Mouse (Mus musculus): Measurements from ENCODE around the gene Iqcn. TPM values are rescaled to one million over a fixed set of nuclear protein-coding genes. Genes with fewer than 3 reads are reported as not detected.

The Iqcn gene
- polyA plus RNA-seq, 1 experiment from 2014 or later: not detected

DNA sequence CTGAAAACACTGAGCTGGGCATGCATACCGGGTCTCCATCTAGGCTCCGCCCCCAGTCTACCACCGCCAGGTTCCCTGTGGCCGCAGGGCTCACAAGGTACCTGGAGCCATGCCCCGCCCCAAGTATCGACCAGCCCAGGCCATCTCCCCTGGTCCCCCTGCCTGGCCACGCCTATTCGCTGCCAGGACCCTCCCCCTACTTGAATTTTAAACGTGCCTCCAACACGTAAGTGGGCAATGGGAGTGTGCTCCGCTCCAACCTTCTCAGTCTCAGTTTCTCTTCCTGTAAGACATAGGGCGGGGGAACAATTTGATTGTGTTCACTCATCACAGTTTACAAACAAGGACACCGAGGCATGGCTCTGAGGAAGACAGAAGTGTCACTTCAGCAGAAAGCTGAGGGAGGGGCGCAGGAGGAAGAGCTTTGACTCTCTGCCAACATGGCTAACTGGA is 43.0 kb upstream of the Iqcn start, which contains the start of gene Pgpep1:
Gene Pgpep1 (minus strand): TSS at position 116 of the 453 bp plus-strand sequence.
- Histone ChIP-seq H3K27me3 (ENCODE audit: control insufficient read depth, insufficient read depth, low read length) (no peaks in the 10 kb centered on the region), H3K36me3 (ENCODE audit: control insufficient read depth, insufficient read depth, low read length) (no peaks in the 10 kb centered on the region), H3K4me1 (ENCODE audit: control insufficient read depth, insufficient read depth, low read length) (peaks cover 24% of the 10 kb centered on the region), H3K9ac (ENCODE audit: low read length) (peak within 1 kb of the TSS; percentile 95), H3K27ac (ENCODE audit: low read depth, low read length) (peak within 1 kb of the TSS; percentile 96), H3K4me3 (ENCODE audit: low read depth, low read length) (peak within 1 kb of the TSS; percentile 85), H3K4me2 (ENCODE audit: low read depth) (peak within 1 kb of the TSS; percentile 90), H3K9me3 (ENCODE audit: control insufficient read depth, low read length) (no peaks in the 10 kb centered on the region)
- WGBS: 4% methylated on average over 14 of the region's 14 CpGs
- peak; percentile 18; the same call in 1 of the 2 replicates for ATAC-seq (ENCODE audit: insufficient read depth, low FRiP score, low TSS enrichment)
- peak; percentile 47 for DNase-seq (ENCODE audit: low spot score)

GRCm38 (mm10) chr8:70663691-70664090 is 39.6 kb upstream of the Iqcn start:
- H3K4me1 ChIP-seq (ENCODE audit: control insufficient read depth, insufficient read depth, low read length): peaks cover 9% of the 10 kb centered on the region
- no peaks in the 10 kb centered on the region for H3K36me3 ChIP-seq (ENCODE audit: control insufficient read depth, insufficient read depth, low read length)
- no peaks in the 10 kb centered on the region for H3K27me3 ChIP-seq (ENCODE audit: control insufficient read depth, insufficient read depth, low read length)
- H3K4me2 ChIP-seq (ENCODE audit: low read depth): no peak overlapping the region
- DNase-seq (ENCODE audit: low spot score) (no peak), ATAC-seq (ENCODE audit: insufficient read depth, low FRiP score, low TSS enrichment) (no peak)
- no peak overlapping the region for H3K9ac ChIP-seq (ENCODE audit: low read length)
- 51% methylated on average over 4 of the region's 4 CpGs for WGBS
- H3K27ac ChIP-seq (ENCODE audit: low read depth, low read length): no peak overlapping the region
- H3K4me3 ChIP-seq (ENCODE audit: low read depth, low read length): no peak overlapping the region
- H3K9me3 ChIP-seq (ENCODE audit: control insufficient read depth, low read length): no peaks in the 10 kb centered on the region

- Histone ChIP-seq H3K36me3 (ENCODE audit: control insufficient read depth, insufficient read depth, low read length) (no peaks in the 10 kb centered on the region), H3K9ac (ENCODE audit: low read length) (no peak overlapping the region), H3K4me3 (ENCODE audit: low read depth, low read length) (no peak overlapping the region), H3K4me1 (ENCODE audit: control insufficient read depth, insufficient read depth, low read length) (peaks cover 6% of the 10 kb centered on the region), H3K9me3 (ENCODE audit: control insufficient read depth, low read length) (no peaks in the 10 kb centered on the region), H3K27ac (ENCODE audit: low read depth, low read length) (no peak overlapping the region), H3K27me3 (ENCODE audit: control insufficient read depth, insufficient read depth, low read length) (no peaks in the 10 kb centered on the region), H3K4me2 (ENCODE audit: low read depth) (no peak overlapping the region)
- no peak for ATAC-seq (ENCODE audit: insufficient read depth, low FRiP score, low TSS enrichment)
- WGBS: 86% methylated on average over 3 of the region's 3 CpGs
- no peak for DNase-seq (ENCODE audit: low spot score)
These were observed 38.6 kb upstream of the Iqcn start for GRCm38 (mm10) chr8:70664631-70665030.

GRCm38 (mm10) chr8:70665599-70665998 is 37.7 kb upstream of the Iqcn start:
- Histone ChIP-seq H3K9ac (ENCODE audit: low read length) (no peak overlapping the region), H3K27me3 (ENCODE audit: control insufficient read depth, insufficient read depth, low read length) (no peaks in the 10 kb centered on the region), H3K4me1 (ENCODE audit: control insufficient read depth, insufficient read depth, low read length) (no peaks in the 10 kb centered on the region), H3K9me3 (ENCODE audit: control insufficient read depth, low read length) (no peaks in the 10 kb centered on the region), H3K36me3 (ENCODE audit: control insufficient read depth, insufficient read depth, low read length) (no peaks in the 10 kb centered on the region), H3K4me2 (ENCODE audit: low read depth) (no peak overlapping the region), H3K4me3 (ENCODE audit: low read depth, low read length) (no peak overlapping the region), H3K27ac (ENCODE audit: low read depth, low read length) (no peak overlapping the region)
- DNase-seq (ENCODE audit: low spot score) (no peak), ATAC-seq (ENCODE audit: insufficient read depth, low FRiP score, low TSS enrichment) (no peak)
- 87% methylated on average over 2 of the region's 2 CpGs for WGBS

DNA sequence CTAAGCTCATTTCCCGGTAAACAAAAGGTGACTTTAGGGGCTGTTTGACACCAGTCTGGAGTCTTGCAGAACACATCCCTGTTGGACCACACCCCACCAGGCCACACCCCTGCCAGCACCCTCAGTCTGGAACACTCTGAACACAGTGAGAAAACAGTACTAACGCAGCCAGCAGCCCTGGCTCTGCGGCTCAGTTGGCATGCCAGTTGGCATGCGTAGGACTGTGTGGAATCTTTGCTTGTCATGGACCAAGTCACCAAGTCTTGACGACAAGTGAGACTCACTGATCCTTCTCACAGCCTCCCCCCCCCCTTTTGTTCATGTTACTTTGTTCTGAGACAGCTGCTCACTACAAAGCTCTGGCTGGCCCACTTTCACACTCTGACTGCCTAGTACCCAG is 36.2 kb upstream of the Iqcn start:
- H3K36me3 ChIP-seq (ENCODE audit: control insufficient read depth, insufficient read depth, low read length): no peaks in the 10 kb centered on the region
- DNase-seq (ENCODE audit: low spot score) (no peak), ATAC-seq (ENCODE audit: insufficient read depth, low FRiP score, low TSS enrichment) (no peak)
- H3K4me3 ChIP-seq (ENCODE audit: low read depth, low read length): no peak overlapping the region
- WGBS: 70% methylated on average over 5 of the region's 5 CpGs
- H3K9ac ChIP-seq (ENCODE audit: low read length): no peak overlapping the region
- H3K4me2 ChIP-seq (ENCODE audit: low read depth): no peak overlapping the region
- no peaks in the 10 kb centered on the region for H3K9me3 ChIP-seq (ENCODE audit: control insufficient read depth, low read length)
- H3K27ac ChIP-seq (ENCODE audit: low read depth, low read length): no peak overlapping the region
- H3K27me3 ChIP-seq (ENCODE audit: control insufficient read depth, insufficient read depth, low read length): no peaks in the 10 kb centered on the region
- no peaks in the 10 kb centered on the region for H3K4me1 ChIP-seq (ENCODE audit: control insufficient read depth, insufficient read depth, low read length)

GRCm38 (mm10) chr8:70671615-70672324 is 31.5 kb upstream of the Iqcn start:
- ATAC-seq (ENCODE audit: insufficient read depth, low FRiP score, low TSS enrichment): no peak
- H3K9me3 ChIP-seq (ENCODE audit: control insufficient read depth, low read length): no peaks in the 10 kb centered on the region
- WGBS: 65% methylated on average over 10 of the region's 10 CpGs
- no peaks in the 10 kb centered on the region for H3K36me3 ChIP-seq (ENCODE audit: control insufficient read depth, insufficient read depth, low read length)
- no peaks in the 10 kb centered on the region for H3K27me3 ChIP-seq (ENCODE audit: control insufficient read depth, insufficient read depth, low read length)
- H3K4me1 ChIP-seq (ENCODE audit: control insufficient read depth, insufficient read depth, low read length): peaks cover 7% of the 10 kb centered on the region
- no peak overlapping the region for H3K27ac ChIP-seq (ENCODE audit: low read depth, low read length)
- no peak for DNase-seq (ENCODE audit: low spot score)
- H3K4me2 ChIP-seq (ENCODE audit: low read depth): no peak overlapping the region
- H3K4me3 ChIP-seq (ENCODE audit: low read depth, low read length): no peak overlapping the region
- no peak overlapping the region for H3K9ac ChIP-seq (ENCODE audit: low read length)

DNA sequence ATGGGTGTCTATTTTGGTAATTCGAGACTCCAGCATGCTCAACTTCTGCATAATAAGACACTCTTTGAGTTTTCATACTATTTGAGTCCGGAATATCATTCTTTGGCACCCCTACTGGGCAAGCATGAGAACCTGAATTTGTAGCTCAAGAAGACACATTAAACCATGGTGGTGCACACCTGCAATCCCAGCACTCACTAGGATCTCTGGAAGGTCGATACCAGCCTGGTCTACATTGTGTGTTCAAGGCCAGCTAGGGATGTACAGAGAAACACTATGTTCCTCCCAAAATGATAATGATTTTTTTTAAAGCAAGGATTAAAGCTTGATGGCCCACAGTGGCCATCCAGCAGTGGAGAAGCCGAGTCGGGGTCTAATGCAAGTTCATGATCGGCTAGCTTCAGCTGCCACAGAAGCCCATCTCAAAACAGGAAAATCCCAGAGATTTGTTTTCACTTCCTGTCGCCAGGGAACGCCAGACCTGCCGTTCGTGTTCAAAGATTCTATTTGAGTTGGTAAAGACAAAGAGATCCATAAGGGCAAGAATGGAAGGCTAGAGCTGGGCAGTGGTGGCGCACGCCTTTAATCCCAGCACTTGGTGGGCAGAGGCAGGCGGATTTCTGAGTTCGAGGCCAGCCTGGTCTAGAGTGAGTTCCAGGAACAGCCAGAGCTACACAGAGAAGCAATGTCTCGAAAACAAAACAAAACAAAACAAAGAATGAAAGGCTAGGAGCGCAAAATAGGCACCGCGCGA is 30.8 kb upstream of the Iqcn start:
- Histone ChIP-seq H3K4me2 (ENCODE audit: low read depth) (peak overlapping the region; percentile 37), H3K9me3 (ENCODE audit: control insufficient read depth, low read length) (no peaks in the 10 kb centered on the region), H3K27me3 (ENCODE audit: control insufficient read depth, insufficient read depth, low read length) (no peaks in the 10 kb centered on the region), H3K36me3 (ENCODE audit: control insufficient read depth, insufficient read depth, low read length) (no peaks in the 10 kb centered on the region), H3K4me3 (ENCODE audit: low read depth, low read length) (no peak overlapping the region), H3K9ac (ENCODE audit: low read length) (peak overlapping the region; percentile 51), H3K4me1 (ENCODE audit: control insufficient read depth, insufficient read depth, low read length) (peaks cover 7% of the 10 kb centered on the region), H3K27ac (ENCODE audit: low read depth, low read length) (peak overlapping the region; percentile 71)
- DNase-seq (ENCODE audit: low spot score) (no peak), ATAC-seq (ENCODE audit: insufficient read depth, low FRiP score, low TSS enrichment) (no peak; the same call in 1 of the 2 replicates)
- 44% methylated on average over 19 of the region's 19 CpGs for WGBS

DNA sequence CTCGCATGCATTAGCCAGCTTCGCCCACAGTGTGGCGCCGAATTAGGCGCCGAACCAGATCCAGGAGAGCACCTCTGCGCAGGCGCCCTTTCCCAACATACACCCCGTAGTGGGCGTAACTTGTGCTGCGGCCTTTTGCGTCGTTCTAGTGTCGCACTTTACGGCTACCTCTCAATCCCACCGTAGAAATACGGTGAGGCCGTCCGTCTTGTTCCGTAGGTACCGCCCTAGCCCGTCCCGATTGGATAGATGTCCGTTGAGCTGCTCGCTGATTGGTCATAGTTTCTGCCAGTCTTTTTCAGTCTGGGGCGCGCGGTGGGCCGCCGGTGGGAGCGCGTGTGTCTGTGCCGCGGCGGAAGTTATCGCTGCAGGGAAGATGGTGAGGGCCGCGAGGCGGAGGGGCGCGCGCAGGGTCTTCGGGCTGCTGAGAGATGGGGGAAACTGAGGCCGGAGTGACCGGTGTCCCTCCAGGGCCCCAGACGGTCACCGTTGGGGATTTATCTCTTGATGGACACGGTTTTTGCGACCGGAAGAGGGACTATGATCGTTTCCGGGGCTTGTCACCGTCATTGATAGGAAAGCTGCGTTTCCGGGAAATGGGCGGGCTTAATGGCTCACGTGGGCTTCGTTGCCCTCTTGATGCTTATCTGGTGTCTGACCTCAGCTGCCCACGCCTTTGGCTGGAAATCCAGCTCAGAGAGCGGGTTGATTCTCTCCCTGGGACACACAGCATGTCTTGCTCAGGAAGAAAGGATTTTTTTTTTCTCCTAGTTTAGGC is 30.0 kb upstream of the Iqcn start, which contains the start of gene Lsm4:
Gene Lsm4 (plus strand): TSS at position 170 of the 778 bp plus-strand sequence.
- Histone ChIP-seq H3K4me2 (ENCODE audit: low read depth) (peak within 1 kb of the TSS; percentile 76), H3K9me3 (ENCODE audit: control insufficient read depth, low read length) (no peaks in the 10 kb centered on the region), H3K27ac (ENCODE audit: low read depth, low read length) (peak within 1 kb of the TSS; percentile 78), H3K9ac (ENCODE audit: low read length) (peak within 1 kb of the TSS; percentile 66), H3K4me1 (ENCODE audit: control insufficient read depth, insufficient read depth, low read length) (peaks cover 7% of the 10 kb centered on the region), H3K27me3 (ENCODE audit: control insufficient read depth, insufficient read depth, low read length) (no peaks in the 10 kb centered on the region), H3K36me3 (ENCODE audit: control insufficient read depth, insufficient read depth, low read length) (peaks cover 5% of the 10 kb centered on the region), H3K4me3 (ENCODE audit: low read depth, low read length) (peak within 1 kb of the TSS; percentile 50)
- peak; percentile 97 for ATAC-seq (ENCODE audit: insufficient read depth, low FRiP score, low TSS enrichment)
- DNase-seq (ENCODE audit: low spot score): peak; percentile 98
- under 1% methylated on average over 60 of the region's 60 CpGs for WGBS
